Mouse (Mus musculus) cerebellum, adult 2 months (tissue): ENCODE measurements around the gene Dmkn.

Experiments
- CTCF ChIP-seq: fragments of 200-500 bp; IDR thresholded peaks from 2 replicates; pipeline ENCODE4 v1.5.1; 2011; ENCODE audit warnings: low read depth, mild to moderate bottlenecking, control low read depth, low read length, moderate library complexity, borderline replicate concordance; ENCODE audit not compliant: insufficient read depth
- POLR2A ChIP-seq: fragments of 200-500 bp; IDR thresholded peaks from 2 replicates; pipeline ENCODE4 v1.6.1; 2011; ENCODE audit warnings: low read length, control low read depth, borderline replicate concordance; ENCODE audit not compliant: insufficient read depth

DNA sequence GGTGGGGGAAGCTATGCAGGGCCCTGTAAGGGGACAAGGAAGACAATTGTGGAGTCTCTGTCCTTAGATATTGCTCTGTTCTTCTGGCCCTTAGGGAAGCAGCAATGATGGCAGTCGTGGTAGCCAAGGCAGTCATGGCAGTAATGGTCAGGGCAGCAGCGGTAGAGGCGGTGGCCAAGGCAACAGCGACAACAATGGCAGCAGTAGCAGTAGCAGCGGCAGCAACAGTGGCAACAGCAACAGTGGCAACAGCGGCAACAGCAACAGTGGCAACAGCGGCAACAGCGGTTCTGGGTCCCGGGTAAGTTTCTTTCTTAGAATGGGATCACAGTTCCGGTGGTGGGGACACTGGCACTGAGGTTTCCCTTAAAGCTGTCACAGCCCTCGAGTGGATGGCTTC, 1.6 kb downstream of the Dmkn start:
- TF ChIP-seq CTCF (no peak), POLR2A (no peak)
